Mouse (Mus musculus): ENCODE data around the gene Rbp4.

The Rbp4 gene

GRCm38 (mm10) chr19:38125219-38125610 lies at the start of gene Rbp4:
Gene Rbp4 (minus strand): TSS chr19:38125281.
- no peak for DNase-seq (ENCODE audit: low spot score in 2 of 2)

GRCm38 (mm10) chr19:38164633-38165032 lies 39.6 kb upstream of the Rbp4 start:
- DNase-seq (ENCODE audit: low spot score in 2 of 2) = no peak

- no peak for DNase-seq (ENCODE audit: low spot score in 2 of 2)
Observed at GRCm38 (mm10) chr19:38161648-38162354, 36.7 kb upstream of the Rbp4 start.

GRCm38 (mm10) chr19:38156243-38156642 lies 31.2 kb upstream of the Rbp4 start:
- no peak for DNase-seq (ENCODE audit: low spot score in 2 of 2)

GRCm38 (mm10) chr19:38143540-38144271 lies 18.6 kb upstream of the Rbp4 start:
- no peak for DNase-seq (ENCODE audit: low spot score in 2 of 2)

GRCm38 (mm10) chr19:38134806-38135205 lies 9.7 kb upstream of the Rbp4 start:
- no peak for DNase-seq (ENCODE audit: low spot score in 2 of 2)

- DNase-seq (ENCODE audit: low spot score in 2 of 2) = no peak
Observed at GRCm38 (mm10) chr19:38133986-38134385, 8.9 kb upstream of the Rbp4 start.

- DNase-seq (ENCODE audit: low spot score in 2 of 2) = no peak
Observed at GRCm38 (mm10) chr19:38132481-38132880, 7.4 kb upstream of the Rbp4 start, which contains the start of gene Pde6c. Gene Pde6c (plus strand): TSS chr19:38132781.

- DNase-seq (ENCODE audit: low spot score in 2 of 2) = no peak
Observed at GRCm38 (mm10) chr19:38126656-38127055, 1.6 kb upstream of the Rbp4 start.

- DNase-seq (ENCODE audit: low spot score in 2 of 2) = no peak
Observed at GRCm38 (mm10) chr19:38124401-38125218, 471 bp downstream of the Rbp4 start.

GRCm38 (mm10) chr19:38123921-38124320 lies 1.2 kb downstream of the Rbp4 start:
- DNase-seq (ENCODE audit: low spot score in 2 of 2) = no peak

- DNase-seq (ENCODE audit: low spot score in 2 of 2) = no peak
Observed at GRCm38 (mm10) chr19:38120123-38120760, 4.8 kb downstream of the Rbp4 start.

- no peak for DNase-seq (ENCODE audit: low spot score in 2 of 2)
Observed at GRCm38 (mm10) chr19:38114834-38115491, 10.1 kb downstream of the Rbp4 start.

GRCm38 (mm10) chr19:38112575-38112974 lies 12.5 kb downstream of the Rbp4 start:
- no peak for DNase-seq (ENCODE audit: low spot score in 2 of 2)

- DNase-seq (ENCODE audit: low spot score in 2 of 2) = no peak
Observed at GRCm38 (mm10) chr19:38111056-38111455, 14.0 kb downstream of the Rbp4 start.

- DNase-seq (ENCODE audit: low spot score in 2 of 2) = no peak
Observed at GRCm38 (mm10) chr19:38109506-38110242, 15.4 kb downstream of the Rbp4 start.

- DNase-seq (ENCODE audit: low spot score in 2 of 2) = no peak
Observed at GRCm38 (mm10) chr19:38107871-38108270, 17.2 kb downstream of the Rbp4 start.

- DNase-seq (ENCODE audit: low spot score in 2 of 2) = no peak
Observed at GRCm38 (mm10) chr19:38096858-38097758, 28.0 kb downstream of the Rbp4 start, which contains the start of gene Ffar4. Gene Ffar4 (plus strand): TSS chr19:38097071.

GRCm38 (mm10) chr19:38096231-38096630 lies 28.9 kb downstream of the Rbp4 start:
- no peak for DNase-seq (ENCODE audit: low spot score in 2 of 2)

Measured in thymus, postnatal 10 days (tissue).